Mouse (Mus musculus): ENCODE data around the gene Gm11492.

Gene Gm11492

DNA sequence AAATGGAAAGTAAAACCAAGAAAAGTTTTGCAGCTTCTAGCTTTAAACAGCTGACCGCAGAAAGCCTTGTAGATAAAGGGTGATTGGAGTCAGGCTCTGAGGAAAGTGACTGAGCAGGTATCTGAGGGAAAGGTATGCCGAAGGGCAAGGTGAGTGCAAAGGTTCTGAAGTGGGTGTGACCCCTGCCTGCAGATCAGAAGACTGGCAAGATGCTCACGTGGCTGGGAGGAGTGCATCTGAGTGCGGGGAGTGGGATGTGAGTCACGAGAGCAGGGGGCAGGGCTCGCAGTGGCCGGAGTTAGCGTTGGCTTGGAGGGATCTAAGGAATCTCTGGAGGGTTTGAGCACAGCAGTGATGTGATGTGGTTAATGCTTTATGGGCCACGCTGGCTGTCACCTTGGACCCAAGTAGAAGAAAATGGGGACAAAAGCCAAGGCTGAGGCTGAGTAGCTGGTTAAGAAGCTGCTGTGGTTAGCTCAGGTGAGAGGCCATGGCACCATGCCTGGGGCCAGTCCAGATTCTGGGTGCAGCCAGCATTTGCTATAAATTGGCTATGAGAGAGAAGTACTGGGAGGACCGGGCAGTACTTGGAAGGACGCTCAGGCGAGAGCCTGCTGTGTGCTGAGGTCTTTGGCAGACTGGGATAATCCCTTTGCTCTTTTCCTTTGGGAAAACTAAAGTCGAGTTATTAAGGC is 33.1 kb downstream of the Gm11492 start:
- DNase-seq (ENCODE audit: low spot score in 2 of 2) = no peak

GRCm38 (mm10) chr11:87600322-87600853 is 33.9 kb downstream of the Gm11492 start:
- no peak for DNase-seq (ENCODE audit: low spot score in 2 of 2)

DNA sequence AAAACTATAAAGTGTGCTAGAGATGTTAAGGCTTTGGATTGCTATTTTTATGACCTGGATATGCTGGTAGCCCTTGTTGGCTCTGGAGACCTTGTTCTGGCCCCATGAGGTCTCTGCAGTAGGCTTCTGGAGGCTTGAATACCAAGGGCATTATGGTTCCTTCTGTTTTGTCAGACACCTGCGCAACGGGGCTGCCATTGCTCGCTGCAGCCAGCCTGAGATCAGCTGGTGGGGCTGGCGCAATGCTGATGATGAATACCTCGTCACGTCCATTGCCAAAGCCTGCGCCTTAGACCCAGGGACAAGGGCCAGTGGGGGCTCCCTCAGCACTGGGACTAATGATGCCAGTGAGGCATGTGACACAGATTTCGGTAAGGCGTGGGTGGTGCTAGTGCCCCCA is 35.8 kb downstream of the Gm11492 start:
- DNase-seq (ENCODE audit: low spot score in 2 of 2) = no peak

GRCm38 (mm10) chr11:87603571-87603970 is 37.1 kb downstream of the Gm11492 start:
- no peak for DNase-seq (ENCODE audit: low spot score in 2 of 2)

- DNase-seq (ENCODE audit: low spot score in 2 of 2) = no peak
Observed at GRCm38 (mm10) chr11:87609264-87609663, 42.8 kb downstream of the Gm11492 start.

- DNase-seq (ENCODE audit: low spot score in 2 of 2) = no peak
Observed at GRCm38 (mm10) chr11:87611547-87611946, 45.1 kb downstream of the Gm11492 start.

DNA sequence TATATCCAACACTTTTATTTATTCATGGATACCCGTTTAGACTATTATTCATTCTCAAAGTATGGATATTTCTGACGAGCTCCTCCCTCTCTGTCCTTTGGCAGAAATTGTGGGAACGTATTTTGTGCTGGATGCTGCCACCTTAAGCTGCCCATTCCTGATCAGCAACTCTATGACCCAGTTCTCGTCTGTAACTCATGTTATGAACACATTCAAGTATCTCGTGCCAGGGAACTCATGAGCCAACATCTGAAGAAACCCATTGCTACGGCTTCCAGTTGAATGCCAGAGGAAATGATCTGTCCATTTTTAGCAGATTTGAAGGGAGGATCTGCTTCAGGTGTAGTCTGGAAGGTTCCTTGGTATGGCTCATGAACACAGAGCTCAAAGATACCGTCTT is 47.5 kb downstream of the Gm11492 start:
- no peak for DNase-seq (ENCODE audit: low spot score in 2 of 2)

DNA sequence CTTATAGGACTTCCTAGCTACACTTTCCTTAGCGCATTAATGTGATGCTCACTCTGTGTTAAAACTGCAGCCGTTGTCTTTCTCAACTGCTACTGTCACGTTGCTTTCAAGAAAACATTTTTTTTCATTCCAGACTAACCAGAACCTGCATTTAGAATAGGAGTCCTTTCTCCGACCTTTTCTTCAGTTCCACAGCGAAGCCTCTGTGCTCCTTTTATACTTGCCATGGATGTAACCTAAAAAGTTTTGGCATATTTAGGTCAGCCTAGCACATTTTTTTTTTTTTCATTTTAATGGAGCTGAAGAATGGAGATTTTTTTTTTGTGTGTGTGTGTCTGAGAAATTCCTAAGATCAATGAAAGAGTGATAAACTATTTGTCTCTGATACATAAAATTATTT is 49.1 kb downstream of the Gm11492 start:
- no peak for DNase-seq (ENCODE audit: low spot score in 2 of 2)

GRCm38 (mm10) chr11:87615952-87616351 is 49.5 kb downstream of the Gm11492 start:
- no peak for DNase-seq (ENCODE audit: low spot score in 2 of 2)

- no peak for DNase-seq (ENCODE audit: low spot score in 2 of 2)
Observed at GRCm38 (mm10) chr11:87616790-87617474, 50.5 kb downstream of the Gm11492 start, which contains the start of gene Hsf5. TSS of gene Hsf5 (plus strand) at chr11:87617164.

- no peak for DNase-seq (ENCODE audit: low spot score in 2 of 2)
Observed at GRCm38 (mm10) chr11:87617606-87618005, 51.2 kb downstream of the Gm11492 start.
